Mouse (Mus musculus) hindbrain, embryonic 11.5 days (tissue): ENCODE measurements around the gene Mlc1. TPM values are rescaled to one million over a fixed set of nuclear protein-coding genes. Genes with fewer than 3 reads are reported as not detected.

Experiments
- ATAC-seq: fragments of 200-750 bp; cut with Nextera tagmentation; 2 replicates; pipeline ENCODE4 v1.8.0; 2017; ENCODE audit warnings: mild to moderate bottlenecking, moderate TSS enrichment, moderate library complexity; ENCODE audit not compliant: low FRiP score
- DNase-seq: peaks from one replicate; pipeline ENCODE4 v3.0.0-alpha.2; 2015; ENCODE audit warnings: low spot score
- H3K27ac ChIP-seq: fragments of 300-500 bp; sonication (generic); 2 replicates; pipeline ENCODE4 v1.5.1; 2014; ENCODE audit warnings: mild to moderate bottlenecking, low read depth, low read length
- H3K27me3 ChIP-seq: fragments of 300-500 bp; sonication (generic); 2 replicates; pipeline ENCODE4 v1.6.1; 2014; ENCODE audit warnings: mild to moderate bottlenecking, low read length, moderate library complexity, mixed read lengths; ENCODE audit not compliant: control insufficient read depth, insufficient read depth
- H3K36me3 ChIP-seq: fragments of 300-500 bp; sonication (generic); 2 replicates; pipeline ENCODE4 v1.6.1; 2014; ENCODE audit warnings: mild to moderate bottlenecking, low read length, moderate library complexity, mixed read lengths; ENCODE audit not compliant: control insufficient read depth, insufficient read depth
- H3K4me1 ChIP-seq: fragments of 300-500 bp; sonication (generic); replicated peaks from 2 replicates; pipeline ENCODE4 v1.6.1; 2014; ENCODE audit warnings: low read length, mixed read lengths; ENCODE audit not compliant: control insufficient read depth, insufficient read depth
- H3K4me2 ChIP-seq: fragments of 300-500 bp; sonication (generic); replicated peaks from 2 replicates; pipeline ENCODE4 v1.6.1; 2014; ENCODE audit warnings: mild to moderate bottlenecking, low read depth, low read length
- H3K4me3 ChIP-seq: fragments of 300-500 bp; sonication (generic); 2 replicates; pipeline ENCODE4 v1.5.1; 2014; ENCODE audit warnings: low read depth, low read length
- H3K9ac ChIP-seq: fragments of 300-500 bp; sonication (generic); 2 replicates; pipeline ENCODE4 v1.6.1; 2014; ENCODE audit warnings: low read depth, low read length
- H3K9me3 ChIP-seq: fragments of 300-500 bp; sonication (generic); 2 replicates; pipeline ENCODE4 v1.6.1; 2016; ENCODE audit warnings: low read length; ENCODE audit not compliant: control insufficient read depth
- WGBS: fragments of 180-500 bp; shearing (Covaris S2); extraction: QIAGEN DNeasy Blood & Tissue Kit; methylation state at CpG from one replicate; pipeline ENCODE4 v1.1.7; 2014; 5-methylcytosine and 5-hydroxymethylcytosine counted together
- polyA plus RNA-seq: library from polyadenylated mRNA; unstranded; fragments of >200 nt; fragmentation: Nextera tagmentation; extraction: Ambion mirVana; gene quantifications from 2 replicates; pipeline ENCODE4 v1.2.1, GENCODE M21; 2014

The Mlc1 gene
- polyA plus RNA-seq, 1 experiment from 2014 or later, result 4.1 TPM

DNA sequence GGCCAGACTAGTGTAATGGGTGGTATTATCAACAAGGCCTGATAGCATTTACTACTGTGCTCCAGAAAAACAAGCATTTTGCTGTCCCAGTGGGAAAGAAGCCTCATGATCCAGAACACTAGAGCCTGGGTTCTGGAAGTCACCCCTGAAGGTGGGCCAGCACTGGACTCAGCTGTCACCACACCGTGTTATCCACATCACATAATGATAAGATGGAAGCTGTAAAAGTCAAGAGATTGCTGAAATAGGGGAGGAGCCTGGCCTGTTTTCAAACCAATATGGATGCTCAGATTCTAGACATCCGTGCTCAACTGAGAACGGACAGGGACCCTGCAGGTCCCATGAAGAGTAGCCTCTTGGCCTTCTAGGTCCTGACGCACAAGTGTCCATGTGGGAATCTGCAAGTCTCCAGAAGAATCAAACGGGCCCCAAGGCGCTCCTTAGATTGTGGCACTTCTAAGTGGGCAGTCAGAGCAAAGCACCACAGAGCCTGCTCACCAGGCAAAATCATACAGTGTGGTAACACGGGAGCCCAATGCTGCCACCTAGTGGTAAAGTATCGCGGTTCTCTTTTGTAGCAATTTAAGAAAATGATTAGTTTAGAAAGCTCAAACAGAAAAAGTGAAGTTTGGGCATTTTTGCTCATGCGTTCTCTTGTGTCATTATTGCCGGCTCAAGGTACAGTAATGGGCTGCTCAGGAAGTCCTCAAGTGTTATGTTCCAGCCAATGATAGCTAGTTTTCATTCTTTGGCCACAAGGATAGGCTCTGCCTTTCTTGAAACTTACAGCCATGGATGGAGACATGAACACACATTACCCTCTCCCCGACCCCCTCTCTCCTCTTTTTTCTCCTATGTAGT is 57.4 kb downstream of the Mlc1 start:
- Histone ChIP-seq H3K27ac (no peak overlapping the region), H3K27me3 (no peaks in the 10 kb centered on the region), H3K36me3 (no peaks in the 10 kb centered on the region), H3K9me3 (no peaks in the 10 kb centered on the region), H3K9ac (no peak overlapping the region), H3K4me1 (no peaks in the 10 kb centered on the region), H3K4me2 (no peak overlapping the region), H3K4me3 (no peak overlapping the region)
- ATAC-seq, result peak; percentile 63; the same call in 1 of the 2 replicates
- DNase-seq, result peak; percentile 90
- WGBS, result 35% methylated on average over 12 of the region's 12 CpGs

DNA sequence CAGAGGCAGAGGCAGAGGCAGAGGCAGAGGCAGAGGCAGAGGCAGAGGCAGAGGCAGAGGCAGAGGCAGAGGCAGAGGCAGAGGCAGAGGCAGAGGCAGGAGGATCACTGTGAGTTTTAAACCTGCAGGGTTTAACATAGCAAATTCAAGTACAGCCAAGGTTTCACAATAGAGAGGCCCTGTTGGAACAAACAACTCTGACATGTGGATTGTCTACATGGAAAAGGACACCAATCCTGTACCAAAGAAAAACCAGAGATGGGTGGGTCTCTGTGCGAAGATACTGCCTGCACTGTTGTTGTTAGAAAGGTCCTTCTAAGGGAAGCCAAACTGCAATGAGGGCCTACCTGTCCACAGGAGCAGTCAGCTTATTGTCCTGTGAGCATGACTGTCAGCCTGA is 58.7 kb downstream of the Mlc1 start:
- no peaks in the 10 kb centered on the region for H3K4me1 ChIP-seq
- no peak overlapping the region for H3K27ac ChIP-seq
- no peak overlapping the region for H3K4me2 ChIP-seq
- DNase-seq, result no peak
- no peak for ATAC-seq
- H3K36me3 ChIP-seq, result no peaks in the 10 kb centered on the region
- no peaks in the 10 kb centered on the region for H3K9me3 ChIP-seq
- no peaks in the 10 kb centered on the region for H3K27me3 ChIP-seq
- no peak overlapping the region for H3K4me3 ChIP-seq
- H3K9ac ChIP-seq, result no peak overlapping the region
- WGBS, result 86% methylated on average over 1 of the region's 1 CpGs

DNA sequence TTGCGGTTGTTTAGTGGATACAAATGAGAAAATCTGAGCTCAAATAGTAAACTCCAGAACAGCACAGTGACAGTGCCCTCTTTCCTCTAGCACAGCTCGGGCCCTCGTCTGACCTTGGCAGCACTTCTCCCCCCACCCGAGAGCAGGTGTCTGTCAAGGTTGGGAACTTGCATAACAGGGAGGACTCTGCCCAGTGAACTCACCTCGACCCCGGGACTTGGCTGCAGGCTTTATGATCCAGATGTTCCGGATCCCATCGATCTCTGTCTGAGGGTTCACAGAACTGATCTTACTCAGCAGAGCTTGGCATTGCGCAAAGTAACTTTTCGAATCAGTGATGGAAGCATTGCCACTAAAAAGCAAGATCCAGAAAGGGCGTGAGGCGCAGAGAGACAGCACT is 59.5 kb downstream of the Mlc1 start:
- no peak for DNase-seq
- H3K27ac ChIP-seq, result no peak overlapping the region
- 86% methylated on average over 12 of the region's 12 CpGs for WGBS

DNA sequence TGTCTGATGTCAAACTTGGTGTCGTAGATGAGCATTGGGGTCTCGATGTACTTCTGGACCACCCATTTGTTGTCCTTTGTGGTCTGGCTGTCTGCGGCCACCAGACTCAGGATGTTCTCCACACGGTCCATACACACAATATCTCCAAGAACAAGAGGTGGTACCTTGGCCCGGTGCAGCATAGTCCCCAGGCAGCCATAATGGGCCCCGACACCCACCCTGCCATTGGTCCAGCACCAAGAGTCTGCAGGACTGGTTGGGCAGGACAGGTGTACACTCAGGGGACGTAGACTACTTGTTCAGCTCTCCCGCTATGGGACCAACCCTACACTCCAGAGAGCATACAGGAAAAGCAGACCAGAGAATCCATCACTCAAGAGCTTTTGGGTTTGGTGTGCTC is 61.7 kb downstream of the Mlc1 start:
- Histone ChIP-seq H3K9me3 (no peaks in the 10 kb centered on the region), H3K9ac (no peak overlapping the region), H3K36me3 (no peaks in the 10 kb centered on the region), H3K27me3 (no peaks in the 10 kb centered on the region), H3K27ac (no peak overlapping the region), H3K4me1 (no peaks in the 10 kb centered on the region), H3K4me2 (no peak overlapping the region), H3K4me3 (no peak overlapping the region)
- DNase-seq (no peak), ATAC-seq (no peak)
- WGBS, result 93% methylated on average over 8 of the region's 8 CpGs

More for the DNA sequence above, 59.5 kb downstream of the Mlc1 start:
- no peaks in the 10 kb centered on the region for H3K36me3 ChIP-seq
- no peaks in the 10 kb centered on the region for H3K9me3 ChIP-seq
- no peak overlapping the region for H3K4me2 ChIP-seq
- H3K9ac ChIP-seq, result no peak overlapping the region
- no peak for ATAC-seq
- H3K4me3 ChIP-seq, result no peak overlapping the region
- no peaks in the 10 kb centered on the region for H3K4me1 ChIP-seq
- no peaks in the 10 kb centered on the region for H3K27me3 ChIP-seq

DNA sequence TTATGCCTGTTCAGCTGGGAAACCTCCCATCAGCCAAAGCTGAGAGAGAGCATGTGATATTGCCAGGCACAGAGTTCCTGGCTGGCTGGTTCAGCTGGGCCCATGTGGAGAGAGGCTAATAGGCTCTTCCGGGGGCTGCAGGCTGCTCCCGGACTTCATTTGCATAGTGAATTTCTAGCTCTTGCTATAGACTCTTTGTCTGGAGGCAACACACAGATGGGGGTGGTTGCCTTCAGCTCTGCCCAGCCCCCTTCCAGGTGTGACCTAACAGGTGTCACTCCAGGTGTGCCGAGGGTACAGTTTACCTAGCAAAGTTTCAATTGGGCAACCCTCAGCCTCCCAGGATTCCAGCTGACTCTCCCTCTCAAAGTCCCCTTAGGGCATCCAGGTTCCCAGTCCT is 62.4 kb downstream of the Mlc1 start:
- ATAC-seq, result no peak
- 48% methylated on average over 3 of the region's 3 CpGs for WGBS
- no peak overlapping the region for H3K4me2 ChIP-seq

DNA sequence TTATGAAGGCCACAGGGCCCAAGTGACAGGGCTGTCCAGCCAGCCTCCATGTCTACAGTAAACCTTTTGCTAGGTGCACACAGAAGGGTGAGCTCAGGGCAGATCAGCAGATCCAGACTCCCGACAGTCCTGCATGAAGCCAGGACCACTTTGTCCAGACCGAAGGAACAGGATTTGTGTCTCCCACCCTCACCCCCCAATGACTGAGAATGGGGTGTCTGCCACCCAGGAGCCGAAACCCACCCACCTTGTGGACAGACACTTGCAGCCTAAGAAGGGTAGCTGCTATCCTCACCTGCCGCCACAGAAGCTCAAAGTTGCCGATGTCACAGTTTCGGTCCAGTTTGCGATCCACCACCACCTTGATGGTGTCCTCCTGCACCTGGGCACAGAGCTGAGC is 63.8 kb downstream of the Mlc1 start:
- Histone ChIP-seq H3K4me1 (no peaks in the 10 kb centered on the region), H3K9me3 (no peaks in the 10 kb centered on the region), H3K36me3 (no peaks in the 10 kb centered on the region), H3K4me3 (no peak overlapping the region), H3K4me2 (no peak overlapping the region), H3K27me3 (no peaks in the 10 kb centered on the region), H3K27ac (no peak overlapping the region), H3K9ac (no peak overlapping the region)
- no peak for DNase-seq
- 94% methylated on average over 7 of the region's 7 CpGs for WGBS
- no peak for ATAC-seq

More for the DNA sequence above, 62.4 kb downstream of the Mlc1 start:
- Histone ChIP-seq H3K27me3 (no peaks in the 10 kb centered on the region), H3K36me3 (no peaks in the 10 kb centered on the region), H3K27ac (no peak overlapping the region), H3K4me3 (no peak overlapping the region), H3K9me3 (no peaks in the 10 kb centered on the region), H3K4me1 (no peaks in the 10 kb centered on the region), H3K9ac (no peak overlapping the region)
- no peak for DNase-seq

DNA sequence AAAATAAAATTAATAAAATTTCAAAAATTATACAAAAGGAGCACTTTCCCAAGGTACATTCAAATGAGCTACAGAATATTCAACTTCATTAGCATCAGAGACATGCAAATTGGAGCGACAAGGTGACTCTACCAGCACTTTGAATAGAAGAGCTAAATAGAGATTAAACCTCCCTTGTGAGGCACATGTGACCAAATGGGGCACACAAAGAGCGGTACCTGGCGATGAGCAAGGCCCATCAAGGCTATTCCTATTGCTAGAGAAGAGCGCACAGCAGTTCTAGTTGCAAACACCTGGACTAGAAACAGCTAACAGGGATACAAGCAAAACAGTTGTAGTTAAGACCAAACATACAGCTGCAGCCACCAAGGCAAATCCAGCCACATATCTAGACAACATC is 72.5 kb downstream of the Mlc1 start:
- Histone ChIP-seq H3K9ac (no peak overlapping the region), H3K27ac (no peak overlapping the region), H3K4me1 (no peaks in the 10 kb centered on the region), H3K27me3 (no peaks in the 10 kb centered on the region), H3K4me2 (no peak overlapping the region), H3K9me3 (no peaks in the 10 kb centered on the region), H3K4me3 (no peak overlapping the region), H3K36me3 (no peaks in the 10 kb centered on the region)
- ATAC-seq (no peak), DNase-seq (no peak)
- 68% methylated on average over 4 of the region's 4 CpGs for WGBS

Other genes starting within 250 kb of the Mlc1 start
- 25.2 and 29.4 TPM in 2 replicates for gene Brd1, start 244.8 kb downstream of the Mlc1 start, polyA plus RNA-seq
- 38.2 and 43.1 TPM in 2 replicates for gene Zbed4, start 227.3 kb downstream of the Mlc1 start, polyA plus RNA-seq
- 10.6 and 11.5 TPM in 2 replicates for gene Alg12, start 159.7 kb downstream of the Mlc1 start, polyA plus RNA-seq
- 85.3 and 89.5 TPM in 2 replicates for gene Creld2, start 159.4 kb downstream of the Mlc1 start, polyA plus RNA-seq
- 31.6 and 35.6 TPM in 2 replicates for gene Pim3, start 116.8 kb downstream of the Mlc1 start, polyA plus RNA-seq
- 0.15 TPM in 1 of 2 replicates, not detected in the other for gene Ttll8, start 24.6 kb downstream of the Mlc1 start, polyA plus RNA-seq
- gene Mov10l1, start 3.9 kb upstream of the Mlc1 start, polyA plus RNA-seq, result 0.15 TPM in 1 of 2 replicates, not detected in the other
- 0.33 and 0.94 TPM in 2 replicates for gene Panx2, start 80.7 kb upstream of the Mlc1 start, polyA plus RNA-seq
- 39.5 and 42.1 TPM in 2 replicates for gene Trabd, start 96.1 kb upstream of the Mlc1 start, polyA plus RNA-seq
- 17.2 and 20.4 TPM in 2 replicates for gene Selenoo, start 110.1 kb upstream of the Mlc1 start, polyA plus RNA-seq
- gene Tubgcp6, start 144.1 kb upstream of the Mlc1 start, polyA plus RNA-seq, result 17.5 and 17.6 TPM in 2 replicates
- 9.4 and 10.7 TPM in 2 replicates for gene Hdac10, start 149.7 kb upstream of the Mlc1 start, polyA plus RNA-seq
- 16.5 and 17.8 TPM in 2 replicates for gene Mapk12, start 161.7 kb upstream of the Mlc1 start, polyA plus RNA-seq
- gene Mapk11, start 170.6 kb upstream of the Mlc1 start, polyA plus RNA-seq, result 38.5 and 40.4 TPM in 2 replicates
- 97.4 and 104 TPM in 2 replicates for gene Plxnb2, start 201.8 kb upstream of the Mlc1 start, polyA plus RNA-seq
- gene Dennd6b, start 217.5 kb upstream of the Mlc1 start, polyA plus RNA-seq, result 28.3 and 31.2 TPM in 2 replicates
- gene Ppp6r2, start 232.5 kb upstream of the Mlc1 start, polyA plus RNA-seq, result 42.1 and 46.0 TPM in 2 replicates